Mouse (Mus musculus) urinary bladder, postnatal 25 days (tissue): ENCODE measurements around the gene Erv3.

ENCODE experiments used
- DNase-seq: peaks from one replicate; pipeline ENCODE4 v3.0.0; 2022; ENCODE audit warnings: low spot score

The Erv3 gene

DNA sequence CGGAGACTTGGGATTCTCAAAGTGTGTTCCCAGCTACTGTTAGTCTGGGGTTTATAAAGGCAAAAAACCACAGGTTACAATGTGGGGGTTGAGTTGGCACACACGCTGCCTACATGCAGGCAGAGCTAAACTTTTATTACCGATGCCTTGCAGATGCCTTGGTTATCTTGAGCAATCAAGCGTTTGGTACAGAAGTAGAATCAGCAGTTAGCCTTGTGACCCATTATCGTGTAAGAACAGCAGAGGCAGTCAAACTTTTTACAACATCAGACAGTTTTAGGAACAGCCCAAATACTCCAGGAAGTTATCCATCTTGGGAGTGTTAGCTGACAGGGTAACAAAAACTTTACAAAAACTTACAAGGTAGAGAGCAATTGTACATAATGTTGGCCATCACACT lies at the start of gene Erv3:
Gene Erv3 (minus strand): TSS at position 27 of the 400 bp plus-strand sequence.
- no peak for DNase-seq

DNA sequence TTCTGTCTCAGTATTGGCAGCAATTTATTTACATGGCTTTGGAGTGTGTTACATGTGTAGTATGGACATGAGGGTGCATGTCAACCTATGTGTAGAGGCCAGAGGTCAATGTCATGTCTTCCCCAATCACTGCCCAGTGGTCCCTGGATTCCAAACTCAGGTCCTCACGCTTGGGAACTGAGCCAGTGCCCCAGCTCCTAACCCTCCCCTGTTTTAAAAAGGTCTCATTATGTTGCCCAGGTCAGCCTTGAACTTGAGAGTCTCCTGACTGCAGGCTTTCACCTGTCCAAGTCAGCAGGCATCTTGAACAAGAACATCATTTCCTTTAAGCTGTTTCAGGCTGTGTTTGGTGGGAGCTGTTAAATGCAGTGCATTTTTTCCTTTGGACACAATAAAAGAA lies 49.4 kb upstream of the Erv3 start:
- DNase-seq = no peak

DNA sequence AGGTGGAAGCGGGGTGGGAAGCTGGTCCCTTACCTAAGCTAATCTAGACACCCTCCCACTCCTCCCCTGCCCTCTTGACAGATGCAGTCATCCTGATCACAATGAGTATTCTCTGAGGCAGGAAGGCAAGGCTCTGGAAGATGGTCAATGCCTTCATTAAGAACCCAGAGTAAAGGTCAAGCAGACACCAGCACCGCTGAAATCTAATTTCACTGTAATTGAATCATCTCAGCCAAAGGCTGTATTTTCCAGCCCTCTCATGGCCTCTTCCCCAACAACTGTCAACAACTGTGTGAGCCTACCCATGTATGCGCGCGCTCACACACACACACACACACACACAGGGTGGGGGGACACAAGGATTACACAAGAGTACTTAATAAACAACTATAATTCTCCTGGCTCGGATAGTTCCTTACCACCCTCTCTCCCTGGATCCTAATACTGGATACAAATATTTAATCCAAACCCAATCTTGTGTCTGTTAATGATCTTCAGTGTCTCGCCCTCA lies 48.9 kb upstream of the Erv3 start:
- DNase-seq = no peak

DNA sequence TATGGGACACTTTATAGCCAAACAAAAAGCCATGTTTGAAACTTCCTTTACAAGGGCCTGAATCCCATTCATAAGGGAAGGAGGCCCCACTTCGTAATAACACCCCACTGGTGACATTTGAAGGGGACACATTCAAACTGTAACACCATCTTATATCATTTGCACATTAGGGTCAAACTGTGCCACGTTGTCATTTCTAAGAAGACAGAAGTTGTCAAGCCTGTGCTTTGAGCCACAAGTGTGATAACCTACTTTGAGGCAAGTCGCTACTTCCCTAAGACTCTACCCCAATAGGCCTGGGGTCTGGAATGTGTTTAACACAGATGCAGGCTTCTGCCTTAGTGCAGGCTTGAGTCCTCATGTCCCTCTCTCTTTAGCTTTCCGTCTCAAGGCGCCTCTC lies 47.8 kb upstream of the Erv3 start:
- no peak for DNase-seq

DNA sequence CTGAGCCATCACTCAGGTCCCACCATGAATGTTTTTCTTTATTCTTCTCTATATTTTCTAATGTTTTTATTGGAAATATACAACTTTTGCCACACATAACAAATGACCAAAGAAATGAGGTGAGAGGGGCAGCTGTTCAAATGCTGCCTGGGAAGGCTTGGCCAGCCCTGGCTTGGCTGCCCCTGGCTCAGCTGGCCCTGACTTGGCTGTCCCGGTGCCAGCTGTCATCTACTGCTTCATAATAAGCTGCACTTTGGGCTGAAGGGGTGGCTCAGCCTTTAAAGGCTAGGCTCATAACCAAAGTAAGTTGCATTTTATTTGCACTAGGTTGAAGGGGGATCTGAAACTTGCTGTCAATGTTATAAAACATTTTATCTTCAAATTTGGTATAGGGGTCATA lies 47.3 kb upstream of the Erv3 start:
- DNase-seq = no peak

DNA sequence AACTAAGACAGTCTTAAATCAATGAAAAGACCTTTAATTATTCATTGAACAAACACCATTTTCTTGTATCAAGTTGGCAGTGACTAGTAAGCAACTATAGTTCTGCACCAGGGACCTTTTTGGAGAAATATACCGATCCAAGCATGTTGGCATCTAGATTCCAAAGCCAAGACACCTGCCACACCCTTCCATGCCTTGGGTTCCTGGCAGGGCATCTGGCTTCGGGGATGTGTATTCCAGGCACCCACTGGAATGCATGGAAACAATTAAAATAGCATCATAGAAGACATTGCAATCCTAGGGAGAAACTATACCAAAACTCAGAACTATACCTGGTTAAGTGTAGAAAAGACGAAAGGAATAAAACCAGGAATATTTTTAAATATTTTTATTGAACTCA lies 46.7 kb upstream of the Erv3 start:
- no peak for DNase-seq

DNA sequence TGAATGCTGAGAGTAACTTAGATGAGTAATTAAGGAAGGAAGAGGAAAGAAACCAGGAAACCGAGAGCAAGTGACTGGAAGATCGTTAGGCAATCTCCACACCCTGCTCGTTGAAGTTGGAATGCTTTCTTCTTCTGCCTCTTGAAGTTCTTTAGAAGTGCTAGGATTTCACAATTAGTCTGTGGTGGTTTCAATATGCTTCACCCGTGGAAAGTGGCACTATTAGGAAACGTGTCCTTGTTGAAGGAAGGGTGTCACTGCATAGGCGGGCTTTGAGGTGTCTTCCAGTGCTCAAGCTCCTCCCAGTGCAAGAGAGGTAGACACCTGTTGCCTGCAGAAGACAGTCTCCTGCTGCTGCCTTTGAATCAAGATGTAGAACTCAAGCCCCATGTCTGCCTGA lies 46.2 kb upstream of the Erv3 start:
- DNase-seq = no peak

DNA sequence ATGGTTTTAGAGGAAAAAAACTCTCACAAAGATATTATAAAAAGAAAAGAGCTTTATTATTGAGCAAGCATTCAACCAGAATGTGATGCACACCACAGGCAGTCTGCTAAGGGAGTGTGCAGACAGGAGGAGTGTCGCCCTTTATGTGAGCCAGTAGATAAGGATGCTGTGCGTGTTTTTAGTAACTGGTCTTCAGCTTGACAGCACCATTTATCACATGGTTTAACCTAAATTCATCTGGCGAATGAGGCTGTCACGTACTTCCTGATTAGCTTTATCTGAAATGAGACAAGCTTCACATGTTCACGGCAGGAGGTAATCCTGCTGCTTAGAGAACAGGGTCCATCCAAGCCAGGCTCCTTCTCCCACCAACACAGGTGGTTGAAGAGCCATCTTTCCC lies 45.5 kb upstream of the Erv3 start:
- no peak for DNase-seq

DNA sequence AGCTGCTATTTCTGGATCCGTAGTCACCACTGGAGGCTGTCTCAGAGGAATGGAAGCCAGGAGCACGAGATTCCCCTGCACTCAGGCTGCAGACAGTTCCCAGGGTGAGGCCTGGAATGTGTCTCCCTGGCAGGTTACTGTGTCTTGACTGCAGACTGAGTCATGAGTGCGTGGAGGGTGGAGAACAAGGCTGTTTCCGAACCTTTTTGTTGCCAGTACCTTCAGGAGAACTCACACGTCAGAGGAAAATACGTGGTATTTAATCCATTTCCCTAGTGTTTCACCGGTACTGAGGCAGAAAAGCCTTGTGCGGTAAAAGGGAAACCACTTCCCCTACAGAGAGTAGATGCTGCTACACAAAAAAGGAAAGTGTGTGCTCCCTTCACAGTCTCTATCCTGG lies 43.3 kb upstream of the Erv3 start:
- DNase-seq = peak; percentile 35

DNA sequence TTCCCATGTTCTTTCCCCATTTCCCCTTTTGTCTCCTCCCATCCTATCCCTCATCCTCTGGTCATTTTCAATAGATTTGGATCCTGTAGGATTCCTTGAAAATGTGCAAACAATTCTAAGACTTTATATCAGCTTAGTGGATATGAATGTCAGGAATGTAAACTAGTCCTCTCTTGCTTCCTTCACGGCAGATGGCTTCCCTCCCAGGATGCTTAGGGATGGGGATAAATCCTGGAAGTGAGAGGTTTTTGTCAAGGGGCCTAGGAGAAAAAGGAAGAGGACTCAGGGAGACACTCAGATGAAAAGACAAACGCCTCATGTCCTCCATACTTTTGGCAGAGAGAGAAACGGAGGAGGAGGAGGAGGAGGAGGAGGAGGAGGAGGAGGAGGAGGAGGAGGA lies 42.9 kb upstream of the Erv3 start:
- DNase-seq = no peak

DNA sequence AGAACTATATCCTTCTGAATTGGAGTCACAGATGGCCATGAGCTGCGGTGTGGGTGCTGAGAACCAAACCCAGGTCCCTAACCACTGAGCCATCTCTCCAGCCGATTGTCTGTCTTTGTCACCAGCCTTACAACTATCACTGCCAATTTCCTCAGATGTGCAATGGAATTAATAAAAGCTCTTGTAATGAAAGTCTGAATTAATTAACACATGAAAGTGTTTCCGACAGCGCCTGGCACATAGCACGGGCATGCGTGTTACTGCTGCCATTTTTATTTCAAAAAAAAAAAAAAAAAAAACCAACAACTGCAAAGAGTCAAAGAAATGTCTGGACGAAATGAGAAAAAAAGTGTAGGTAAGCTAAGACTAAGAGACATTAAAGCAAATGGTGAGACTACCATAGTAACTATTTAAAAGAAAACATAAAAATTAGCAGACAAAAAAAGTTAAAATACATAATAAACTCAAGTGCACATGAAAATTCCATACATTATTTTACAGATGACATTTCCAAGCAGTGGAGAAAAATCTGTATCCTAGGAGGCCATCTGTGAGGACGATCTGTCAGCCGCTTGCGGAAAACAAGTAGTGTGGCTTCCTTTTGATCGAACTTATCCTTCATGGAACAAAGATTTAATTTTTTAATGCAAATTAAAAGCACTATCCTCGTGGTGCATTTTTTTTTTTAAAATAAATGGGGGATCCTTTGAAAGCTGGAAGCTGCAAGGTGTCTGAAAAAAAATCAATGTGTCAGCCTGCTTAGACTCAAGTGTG lies 38.0 kb upstream of the Erv3 start:
- no peak for DNase-seq

DNA sequence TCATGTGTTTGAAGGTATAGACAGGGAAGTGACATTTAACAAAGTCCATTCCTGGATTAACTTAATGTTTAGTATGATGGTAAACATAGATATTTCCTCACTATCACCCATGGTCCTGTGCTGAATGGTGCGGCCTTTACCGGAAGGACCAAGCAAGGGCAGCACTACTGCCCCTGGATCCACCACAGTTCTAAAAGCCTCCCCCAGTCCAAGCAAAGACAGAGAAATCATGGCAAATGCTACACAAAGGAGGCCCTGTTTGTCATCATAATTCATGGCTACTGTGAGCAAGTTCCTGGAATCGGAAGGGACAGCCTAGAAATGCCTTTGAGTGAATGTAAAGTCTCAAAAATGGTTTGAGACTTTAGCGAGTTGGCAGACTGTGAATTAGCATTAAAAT lies 36.5 kb upstream of the Erv3 start:
- no peak for DNase-seq

DNA sequence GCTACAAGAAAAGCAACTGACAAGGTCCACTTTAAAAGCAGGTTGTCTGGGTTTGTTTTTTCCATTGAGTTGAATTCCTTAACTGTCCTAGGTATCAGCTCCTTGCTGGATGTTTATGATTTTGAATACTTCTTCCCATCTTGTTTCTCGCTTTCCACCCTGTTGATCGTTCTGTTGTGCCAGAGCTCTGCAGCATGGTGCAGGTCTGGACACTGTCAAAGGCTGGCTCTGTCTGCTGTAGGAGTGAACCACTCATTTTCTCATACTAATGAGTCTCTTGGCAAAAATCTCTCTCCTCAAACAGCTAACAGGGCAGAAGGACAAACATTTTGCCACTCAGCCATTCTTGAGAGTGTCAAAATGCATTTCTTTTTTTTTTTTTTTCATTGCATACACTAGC lies 35.6 kb upstream of the Erv3 start:
- no peak for DNase-seq

DNA sequence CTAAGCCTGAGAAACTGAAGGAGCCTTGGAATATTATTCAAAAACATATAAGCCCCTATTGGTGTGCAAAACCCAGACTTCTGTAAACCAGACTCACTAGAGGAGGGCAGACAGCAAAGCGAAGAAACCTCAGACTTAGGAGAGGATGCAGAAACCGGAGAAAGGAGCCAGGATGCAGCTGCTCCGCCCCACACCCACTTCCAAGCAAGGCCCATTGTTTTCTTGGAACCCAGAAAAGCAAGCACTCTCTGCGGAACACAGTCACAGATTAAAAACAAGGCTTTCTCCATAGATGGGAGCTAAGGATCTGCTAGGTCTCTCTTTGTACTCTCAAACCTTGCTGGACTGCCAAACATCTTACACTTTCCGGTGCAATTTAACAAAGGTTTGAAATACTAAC lies 33.0 kb upstream of the Erv3 start:
- no peak for DNase-seq

DNA sequence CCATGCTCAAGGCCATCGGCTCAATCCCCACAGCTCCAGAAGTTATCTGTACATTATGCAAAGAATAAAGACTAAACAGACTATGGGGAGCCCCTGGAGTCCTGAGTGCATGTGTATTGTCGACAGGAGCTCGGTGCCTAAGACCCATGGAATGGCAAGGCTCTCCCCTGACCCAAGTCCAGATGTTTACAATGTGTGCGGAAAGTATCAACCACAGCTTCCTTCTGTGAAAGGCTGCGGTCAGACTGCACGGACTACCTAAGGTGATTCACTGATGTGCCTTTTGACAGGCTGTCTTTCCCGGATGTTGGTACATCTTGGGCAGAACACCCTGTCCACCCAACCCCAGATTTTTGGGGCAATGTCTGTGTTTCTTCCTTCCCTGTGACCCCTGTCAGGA lies 28.7 kb upstream of the Erv3 start:
- DNase-seq = no peak

DNA sequence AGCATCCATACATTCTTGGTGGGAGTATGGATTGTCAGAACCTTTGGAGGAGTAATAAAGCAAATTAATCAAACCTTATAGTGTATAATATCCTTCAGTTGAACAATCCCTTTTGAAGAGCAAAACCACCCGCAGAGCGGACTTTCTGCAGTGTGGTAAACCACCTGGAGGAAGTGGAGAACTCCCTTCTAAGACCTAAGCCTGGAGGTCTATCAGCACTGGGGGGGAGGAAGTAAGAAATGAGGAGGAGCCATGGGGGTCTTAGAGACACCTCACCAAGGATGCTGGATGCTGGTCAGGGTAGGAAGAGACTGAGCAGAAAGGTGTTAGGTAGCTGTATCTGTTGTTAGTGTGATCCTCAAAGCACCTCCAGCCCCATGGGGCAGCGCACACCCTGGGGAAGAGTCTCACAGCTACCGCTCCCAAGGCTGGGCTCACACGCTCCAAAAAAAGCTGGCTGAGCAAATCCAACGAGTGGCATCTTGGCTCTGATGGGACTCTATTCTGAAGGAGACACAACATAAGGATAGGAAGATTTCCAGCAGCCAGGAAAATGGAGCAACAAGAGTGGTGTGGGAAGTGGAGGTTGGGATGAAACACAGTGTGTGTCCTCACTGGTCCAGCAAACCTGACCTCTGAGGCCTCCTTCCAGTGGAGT lies 27.1 kb upstream of the Erv3 start:
- DNase-seq = no peak

DNA sequence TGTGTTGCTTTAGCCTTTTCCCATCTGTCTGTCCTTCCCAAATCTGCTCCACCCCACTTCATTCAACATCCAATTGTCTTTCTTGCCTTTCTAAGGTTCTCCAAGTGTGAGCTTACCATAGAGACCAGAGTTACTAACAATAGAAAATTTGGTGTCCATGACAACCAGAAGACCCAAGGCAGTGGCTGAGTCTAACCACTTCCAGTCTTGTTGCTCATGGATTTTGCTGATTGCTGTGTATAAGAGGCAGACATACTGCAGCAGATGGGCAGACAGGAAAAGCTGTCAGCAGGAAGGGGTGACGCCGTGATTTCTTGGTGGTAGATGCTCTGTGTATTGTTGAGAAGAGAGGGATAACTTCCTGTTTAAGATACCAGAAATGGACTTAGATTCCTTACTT lies 23.6 kb upstream of the Erv3 start:
- no peak for DNase-seq

DNA sequence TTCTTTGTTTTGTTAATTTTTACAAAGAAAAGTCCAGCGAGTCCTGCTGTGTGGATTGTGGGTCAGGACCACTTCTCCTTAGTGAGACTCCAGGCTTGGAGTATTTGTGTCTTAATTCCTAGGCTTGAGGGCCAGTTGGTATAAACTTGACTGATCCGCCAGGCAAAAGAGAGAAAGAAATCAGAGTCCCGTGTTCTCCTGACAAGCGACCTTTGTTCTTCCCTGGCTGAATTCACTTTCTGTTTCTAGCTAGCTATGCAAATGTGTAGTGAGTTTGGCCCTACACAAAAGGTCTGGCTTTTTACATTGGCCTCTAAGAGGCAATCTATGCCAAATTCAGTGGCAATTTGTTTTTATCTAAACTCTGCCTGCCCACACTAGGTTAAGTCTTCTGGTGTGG lies 22.2 kb upstream of the Erv3 start:
- no peak for DNase-seq

DNA sequence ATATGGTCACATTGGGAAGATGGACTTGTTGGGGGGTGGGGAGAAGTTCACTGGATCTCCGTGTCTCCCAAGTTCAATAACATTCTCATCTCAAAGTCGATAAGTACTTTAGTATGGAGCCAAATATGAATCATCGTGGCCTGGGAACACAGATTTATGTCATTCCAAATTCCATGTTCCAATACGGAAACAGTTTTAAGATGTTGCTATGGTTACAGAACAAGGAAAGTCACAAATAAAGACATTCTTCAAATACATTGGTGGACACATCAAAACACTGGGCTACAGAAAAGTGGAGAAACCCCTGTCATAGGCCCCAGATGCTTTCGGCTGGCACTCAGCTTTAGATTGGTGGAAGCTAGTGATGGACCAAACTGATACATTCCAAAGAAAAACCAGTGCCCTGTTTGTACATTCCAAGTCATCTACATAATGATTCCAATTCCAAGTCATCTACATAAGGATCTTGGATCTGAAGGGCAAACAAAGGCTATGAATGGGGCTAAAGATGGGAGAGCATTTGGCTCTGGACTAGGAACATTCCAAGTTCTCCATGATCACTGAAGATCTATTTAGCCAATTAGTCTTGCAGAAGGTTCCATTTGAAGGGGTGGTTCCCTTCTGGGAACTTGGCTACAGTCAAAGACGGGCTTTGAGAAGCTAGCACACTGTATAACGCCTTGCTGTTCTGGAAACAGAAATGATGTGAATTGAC lies 17.2 kb upstream of the Erv3 start:
- DNase-seq = no peak

DNA sequence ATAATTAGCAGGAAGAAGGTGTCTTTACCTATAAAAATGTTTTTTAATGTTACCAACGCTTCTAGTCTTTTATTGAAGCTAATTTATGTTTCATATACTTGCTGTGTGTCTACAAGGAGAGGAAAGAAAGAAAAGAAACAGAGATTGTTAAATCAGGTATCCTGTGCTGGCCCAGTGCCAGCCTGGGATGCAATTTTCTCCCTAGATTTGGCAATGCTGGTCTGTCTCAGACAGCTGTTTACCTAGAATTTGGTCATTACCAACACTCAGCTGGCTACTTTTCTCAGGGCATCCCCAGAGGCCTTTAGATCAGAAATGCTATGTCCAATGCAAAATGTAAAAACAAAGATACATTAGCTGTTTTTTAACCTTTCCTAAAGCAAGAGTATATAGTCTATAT lies 13.8 kb upstream of the Erv3 start:
- no peak for DNase-seq

DNA sequence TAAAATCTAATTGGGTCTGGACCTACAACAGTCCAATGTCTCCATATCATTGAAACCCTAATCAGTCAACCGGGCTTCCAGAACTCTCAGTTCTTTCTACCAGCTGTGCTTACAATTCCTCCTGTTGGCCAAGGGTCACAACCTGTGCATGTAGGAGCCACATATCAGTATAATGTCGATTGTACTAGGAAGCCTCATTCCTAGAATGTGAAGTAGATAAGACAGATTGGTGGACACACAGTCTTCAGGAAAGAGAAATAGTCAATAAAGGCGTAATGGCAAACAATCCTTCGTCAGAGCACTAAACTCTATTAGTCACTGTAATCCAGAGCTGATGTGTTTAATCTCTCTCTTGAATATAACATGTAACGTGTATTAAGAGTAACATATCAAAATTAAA lies 9.4 kb upstream of the Erv3 start:
- DNase-seq = no peak

DNA sequence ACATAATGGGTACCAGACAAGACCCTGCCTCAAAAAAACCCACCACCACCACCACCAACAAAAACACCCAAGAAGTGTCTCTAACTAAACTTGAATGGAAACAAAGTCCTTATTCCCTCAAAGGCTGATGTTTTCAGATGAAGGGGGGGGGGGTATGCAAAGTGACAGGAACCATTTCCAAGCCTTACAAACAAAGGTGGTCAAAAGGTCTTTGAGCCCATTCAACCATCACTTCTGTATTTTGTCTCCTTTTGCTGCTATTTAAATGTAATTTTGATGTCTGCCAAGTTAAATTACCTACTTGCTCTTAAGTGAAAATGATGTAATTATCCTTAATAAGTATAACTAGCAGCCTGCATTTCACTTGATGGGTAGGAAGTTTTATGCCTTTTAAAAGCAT lies 7.1 kb upstream of the Erv3 start:
- DNase-seq = no peak

DNA sequence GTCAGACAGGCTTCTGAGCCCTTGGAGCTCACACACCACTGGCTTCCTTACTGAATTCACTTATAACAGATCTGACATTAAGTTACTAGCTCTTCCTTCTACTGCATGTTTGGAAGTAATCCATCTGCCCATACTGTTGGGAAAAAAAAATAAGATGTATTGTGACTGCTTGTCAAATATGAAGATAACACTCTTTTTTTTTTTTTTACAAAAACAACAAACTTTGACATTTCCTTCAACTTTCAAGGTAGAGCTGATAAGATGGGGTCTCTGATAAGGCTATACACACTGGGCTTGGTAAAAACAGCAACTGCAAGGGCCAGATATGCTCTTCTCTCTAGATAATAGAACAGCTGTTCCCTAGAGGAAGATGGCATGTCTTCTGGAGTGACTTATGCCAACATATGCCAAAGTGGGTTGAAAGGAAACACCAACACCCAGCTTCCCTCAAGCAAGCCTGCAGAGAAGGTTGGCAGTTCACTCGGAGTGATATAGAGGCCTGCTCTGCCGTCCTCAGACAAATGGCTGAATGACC lies 4.8 kb upstream of the Erv3 start:
- DNase-seq = no peak
